Mouse (Mus musculus) neural tube, embryonic 11.5 days (tissue): ENCODE measurements around the gene Olfr157. TPM values are rescaled to one million over a fixed set of nuclear protein-coding genes. Genes with fewer than 3 reads are reported as not detected.
A peak's percentile ranks its signal among the peaks of the same experiment; 100 is the strongest.

ENCODE experiments used
- ATAC-seq: fragments of 200-750 bp; cut with Nextera tagmentation; 2 replicates; pipeline ENCODE4 v1.8.0; 2017; ENCODE audit warnings: moderate number of reproducible peaks, mild to moderate bottlenecking, moderate TSS enrichment, moderate library complexity; ENCODE audit not compliant: insufficient read depth, low FRiP score, low TSS enrichment
- DNase-seq: peaks from one replicate; pipeline ENCODE4 v3.0.0-alpha.2; 2015; ENCODE audit warnings: low spot score
- H3K27ac ChIP-seq: fragments of 300-500 bp; sonication (generic); 2 replicates; pipeline ENCODE4 v1.5.1; 2014; ENCODE audit warnings: low read depth, mild to moderate bottlenecking, low read length
- H3K27me3 ChIP-seq: fragments of 300-500 bp; sonication (generic); 2 replicates; pipeline ENCODE4 v1.6.1; 2014; ENCODE audit warnings: mild to moderate bottlenecking, low read length, mixed read lengths; ENCODE audit not compliant: control insufficient read depth, insufficient read depth
- H3K36me3 ChIP-seq: fragments of 300-500 bp; sonication (generic); 2 replicates; pipeline ENCODE4 v1.6.1; 2014; ENCODE audit warnings: mild to moderate bottlenecking, low read length, moderate library complexity, mixed read lengths; ENCODE audit not compliant: control insufficient read depth, insufficient read depth
- H3K4me1 ChIP-seq: fragments of 300-500 bp; sonication (generic); 2 replicates; pipeline ENCODE4 v1.6.1; 2014; ENCODE audit warnings: low read length, mixed read lengths; ENCODE audit not compliant: control insufficient read depth, insufficient read depth
- H3K4me2 ChIP-seq: fragments of 300-500 bp; sonication (generic); 2 replicates; pipeline ENCODE4 v1.6.1; 2014; ENCODE audit warnings: low read depth, mild to moderate bottlenecking, moderate library complexity
- H3K4me3 ChIP-seq: fragments of 300-500 bp; sonication (generic); 2 replicates; pipeline ENCODE4 v1.5.1; 2014; ENCODE audit warnings: low read depth, low read length
- H3K9ac ChIP-seq: fragments of 300-500 bp; sonication (generic); 2 replicates; pipeline ENCODE4 v1.6.1; 2014; ENCODE audit warnings: mild to moderate bottlenecking, low read length
- H3K9me3 ChIP-seq: fragments of 300-500 bp; sonication (generic); 2 replicates; pipeline ENCODE4 v1.6.1; 2016; ENCODE audit warnings: low read length; ENCODE audit not compliant: control insufficient read depth
- WGBS: fragments of 180-500 bp; shearing (Covaris S2); extraction: QIAGEN DNeasy Blood & Tissue Kit; methylation state at CpG from one replicate; pipeline ENCODE4 v1.1.7; 2014; 5-methylcytosine and 5-hydroxymethylcytosine counted together
- polyA plus RNA-seq: library from polyadenylated mRNA; unstranded; fragments of >200 nt; fragmentation: Nextera tagmentation; extraction: Ambion mirVana; gene quantifications from 2 replicates; pipeline ENCODE4 v1.2.1, GENCODE M21; 2014

Gene Olfr157
- polyA plus RNA-seq, result not detected in 2 replicates

DNA sequence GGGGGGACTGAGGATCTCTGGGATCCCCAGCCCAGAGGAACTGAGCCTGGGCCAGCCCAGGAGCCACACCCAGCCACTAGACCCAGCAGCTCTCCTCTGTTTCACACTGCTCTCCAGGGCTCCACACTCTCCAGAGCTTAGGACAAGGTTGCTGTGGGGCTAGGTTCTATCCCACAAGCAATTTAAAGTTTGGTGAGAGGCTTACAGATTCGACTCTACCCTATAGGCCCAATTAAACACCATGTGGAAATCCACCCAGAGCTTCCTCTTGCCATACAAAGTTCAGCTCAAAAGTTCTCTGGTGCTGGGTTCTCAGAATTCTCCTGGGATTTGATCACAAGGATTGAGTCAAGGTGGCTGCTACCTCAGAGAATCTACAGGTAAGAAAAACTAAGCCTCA lies at the start of gene Olfr157:
Olfr157 (minus strand) TSS at position 101 of the 400 bp plus-strand sequence.
- no peaks in the 10 kb centered on the region for H3K9me3 ChIP-seq
- WGBS, result 77% methylated on average over 1 of the region's 1 CpGs
- no peaks in the 10 kb centered on the region for H3K27me3 ChIP-seq
- no peak within 1 kb of the TSS for H3K4me2 ChIP-seq
- DNase-seq (no peak), ATAC-seq (no peak)
- H3K36me3 ChIP-seq, result no peaks in the 10 kb centered on the region
- H3K4me1 ChIP-seq, result no peaks in the 10 kb centered on the region
- no peak within 1 kb of the TSS for H3K27ac ChIP-seq
- H3K4me3 ChIP-seq, result no peak within 1 kb of the TSS
- H3K9ac ChIP-seq, result no peak within 1 kb of the TSS

DNA sequence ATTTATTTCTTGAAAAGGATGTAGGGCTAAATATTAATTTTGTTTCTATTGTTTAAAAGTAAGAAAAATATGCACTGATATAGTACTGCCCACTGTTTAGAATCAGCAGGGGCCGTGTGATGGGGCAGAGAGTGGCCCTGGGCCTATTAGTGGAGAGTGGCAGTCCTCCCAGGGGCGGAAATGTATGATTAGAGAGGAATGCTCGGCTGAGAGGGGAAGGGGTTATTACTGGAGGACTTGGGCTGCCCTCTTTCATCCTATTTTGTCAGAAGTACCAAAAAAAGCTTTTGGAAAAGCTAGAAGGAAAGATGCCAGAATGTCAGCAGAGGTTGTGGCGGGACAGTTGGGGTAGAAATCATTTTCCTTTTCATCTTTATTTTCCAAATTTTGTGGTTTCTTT lies 44.2 kb upstream of the Olfr157 start:
- DNase-seq (no peak), ATAC-seq (no peak)
- Histone ChIP-seq H3K27me3 (no peaks in the 10 kb centered on the region), H3K4me2 (no peak overlapping the region), H3K4me1 (no peaks in the 10 kb centered on the region), H3K4me3 (no peak overlapping the region), H3K27ac (no peak overlapping the region), H3K9ac (no peak overlapping the region), H3K9me3 (no peaks in the 10 kb centered on the region), H3K36me3 (no peaks in the 10 kb centered on the region)
- WGBS, result 41% methylated on average over 4 of the region's 4 CpGs

DNA sequence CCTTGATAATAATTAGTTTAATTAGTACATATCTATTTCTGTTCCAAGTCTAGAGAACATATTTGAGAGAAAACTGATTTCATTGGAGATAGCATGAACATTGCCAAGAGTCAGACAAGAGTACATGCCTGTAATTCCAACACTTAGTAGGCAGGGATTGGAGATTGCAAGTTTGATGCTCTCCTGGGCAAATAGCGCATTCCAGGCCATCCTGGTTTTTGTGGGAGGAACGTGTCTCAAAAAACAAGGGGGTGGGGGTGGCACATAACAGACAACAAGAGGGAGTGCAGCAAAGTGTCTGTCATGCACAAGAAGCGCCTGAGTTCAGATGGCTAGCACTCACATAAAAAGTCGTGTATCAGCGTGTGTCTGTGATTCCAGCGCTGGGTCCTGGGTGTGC lies 39.6 kb upstream of the Olfr157 start:
- WGBS, result 85% methylated on average over 6 of the region's 6 CpGs
- no peaks in the 10 kb centered on the region for H3K4me1 ChIP-seq

DNA sequence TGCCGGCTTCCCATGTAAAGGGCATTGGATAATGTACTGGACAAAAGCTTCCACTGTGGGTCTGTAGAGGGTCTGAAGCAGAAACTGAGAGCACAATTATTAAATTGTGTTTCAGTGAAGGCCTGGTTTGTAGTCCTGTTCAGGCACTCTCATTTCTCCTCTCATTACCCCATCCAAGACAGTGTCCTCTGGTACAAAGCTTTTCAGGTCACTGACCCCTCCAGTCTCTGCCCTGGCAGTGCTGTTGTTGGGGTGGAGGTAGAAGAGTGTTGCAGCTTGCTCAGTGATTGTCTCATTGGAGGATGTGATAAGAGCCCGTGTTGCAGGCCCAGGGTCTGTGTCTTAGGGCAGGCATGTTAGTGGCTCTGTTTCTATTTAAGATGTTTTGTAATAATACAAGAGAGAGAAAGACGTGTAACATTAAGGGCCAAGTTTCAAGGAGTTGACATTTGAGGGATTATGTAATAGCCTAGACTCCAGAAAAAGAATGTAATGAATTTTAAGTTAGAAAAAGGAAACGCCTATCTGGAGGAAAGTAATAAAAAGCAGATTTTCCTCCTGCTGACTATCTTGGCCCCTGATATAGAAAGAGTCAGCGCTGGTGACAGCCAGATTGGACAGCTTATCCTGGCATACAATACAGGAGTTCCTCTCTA lies 38.2 kb upstream of the Olfr157 start:
- H3K9ac ChIP-seq, result no peak overlapping the region
- no peaks in the 10 kb centered on the region for H3K9me3 ChIP-seq
- no peak overlapping the region for H3K4me2 ChIP-seq
- 68% methylated on average over 5 of the region's 5 CpGs for WGBS
- DNase-seq, result no peak
- no peaks in the 10 kb centered on the region for H3K27me3 ChIP-seq
- H3K27ac ChIP-seq, result no peak overlapping the region
- no peaks in the 10 kb centered on the region for H3K36me3 ChIP-seq
- no peak overlapping the region for H3K4me3 ChIP-seq
- no peak for ATAC-seq
- H3K4me1 ChIP-seq, result no peaks in the 10 kb centered on the region

More for the DNA sequence above, 39.6 kb upstream of the Olfr157 start:
- no peak overlapping the region for H3K4me3 ChIP-seq
- no peaks in the 10 kb centered on the region for H3K9me3 ChIP-seq
- DNase-seq, result no peak
- ATAC-seq, result no peak
- H3K36me3 ChIP-seq, result no peaks in the 10 kb centered on the region
- no peak overlapping the region for H3K27ac ChIP-seq
- H3K27me3 ChIP-seq, result no peaks in the 10 kb centered on the region
- H3K4me2 ChIP-seq, result no peak overlapping the region
- H3K9ac ChIP-seq, result no peak overlapping the region

DNA sequence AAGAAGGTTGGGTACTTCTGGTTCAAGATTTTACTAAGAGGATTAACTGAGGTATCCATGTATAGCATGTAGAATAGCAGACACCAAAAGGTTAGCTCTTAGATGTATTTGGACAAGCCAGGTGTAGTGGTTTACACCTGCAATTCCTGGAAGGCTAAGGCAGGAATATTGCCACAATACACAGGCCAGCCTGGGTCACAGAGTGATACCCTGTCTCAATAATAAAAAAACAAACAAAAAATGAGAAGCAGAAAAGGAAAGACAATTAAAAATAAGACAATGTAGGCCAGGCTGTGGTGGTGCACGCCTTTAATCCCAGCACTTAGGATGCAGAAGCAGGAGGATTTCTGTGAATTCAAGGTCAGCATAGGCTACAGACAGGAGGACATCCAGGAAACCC lies 37.2 kb upstream of the Olfr157 start:
- H3K27ac ChIP-seq, result no peak overlapping the region
- H3K36me3 ChIP-seq, result no peaks in the 10 kb centered on the region
- H3K4me1 ChIP-seq, result no peaks in the 10 kb centered on the region
- no peak overlapping the region for H3K4me3 ChIP-seq
- H3K9me3 ChIP-seq, result no peaks in the 10 kb centered on the region
- no peak overlapping the region for H3K9ac ChIP-seq
- ATAC-seq, result no peak
- H3K4me2 ChIP-seq, result no peak overlapping the region
- H3K27me3 ChIP-seq, result no peaks in the 10 kb centered on the region
- DNase-seq, result no peak
- WGBS, result 95% methylated on average over 1 of the region's 1 CpGs

DNA sequence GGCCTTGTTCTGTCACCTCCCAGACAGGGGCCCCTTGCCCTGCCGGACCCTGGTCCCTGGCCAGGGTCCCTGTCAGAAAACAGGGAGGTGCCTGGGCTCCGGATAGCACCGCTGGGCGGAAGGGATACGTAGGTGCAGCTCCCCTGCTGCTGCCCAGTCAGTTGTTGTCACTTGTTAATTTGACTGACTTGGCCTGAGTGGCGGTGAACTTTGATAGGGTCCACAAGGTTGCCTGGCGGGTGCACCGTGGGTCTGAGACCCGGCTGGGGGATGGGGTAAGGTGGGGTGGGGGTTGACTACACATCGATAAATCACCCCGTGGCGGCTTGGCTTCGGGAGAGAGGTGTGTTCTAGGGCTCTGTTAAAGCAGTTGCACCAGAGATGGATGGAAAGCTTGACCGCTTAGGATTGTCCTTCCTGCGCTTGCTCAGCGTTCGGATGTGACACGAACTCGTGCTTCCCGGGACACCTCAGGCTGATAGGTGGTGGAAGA lies 36.0 kb upstream of the Olfr157 start:
- DNase-seq, result no peak
- Histone ChIP-seq H3K27ac (peak overlapping the region; percentile 24; the same call in 1 of the 2 replicates), H3K4me1 (no peaks in the 10 kb centered on the region), H3K4me2 (peak overlapping the region; percentile 69), H3K9me3 (no peaks in the 10 kb centered on the region), H3K27me3 (no peaks in the 10 kb centered on the region), H3K36me3 (no peaks in the 10 kb centered on the region), H3K4me3 (peak overlapping the region; percentile 78), H3K9ac (peak overlapping the region; percentile 77)
- peak; percentile 62; the same call in 1 of the 2 replicates for ATAC-seq
- WGBS, result under 1% methylated on average over 20 of the region's 20 CpGs

DNA sequence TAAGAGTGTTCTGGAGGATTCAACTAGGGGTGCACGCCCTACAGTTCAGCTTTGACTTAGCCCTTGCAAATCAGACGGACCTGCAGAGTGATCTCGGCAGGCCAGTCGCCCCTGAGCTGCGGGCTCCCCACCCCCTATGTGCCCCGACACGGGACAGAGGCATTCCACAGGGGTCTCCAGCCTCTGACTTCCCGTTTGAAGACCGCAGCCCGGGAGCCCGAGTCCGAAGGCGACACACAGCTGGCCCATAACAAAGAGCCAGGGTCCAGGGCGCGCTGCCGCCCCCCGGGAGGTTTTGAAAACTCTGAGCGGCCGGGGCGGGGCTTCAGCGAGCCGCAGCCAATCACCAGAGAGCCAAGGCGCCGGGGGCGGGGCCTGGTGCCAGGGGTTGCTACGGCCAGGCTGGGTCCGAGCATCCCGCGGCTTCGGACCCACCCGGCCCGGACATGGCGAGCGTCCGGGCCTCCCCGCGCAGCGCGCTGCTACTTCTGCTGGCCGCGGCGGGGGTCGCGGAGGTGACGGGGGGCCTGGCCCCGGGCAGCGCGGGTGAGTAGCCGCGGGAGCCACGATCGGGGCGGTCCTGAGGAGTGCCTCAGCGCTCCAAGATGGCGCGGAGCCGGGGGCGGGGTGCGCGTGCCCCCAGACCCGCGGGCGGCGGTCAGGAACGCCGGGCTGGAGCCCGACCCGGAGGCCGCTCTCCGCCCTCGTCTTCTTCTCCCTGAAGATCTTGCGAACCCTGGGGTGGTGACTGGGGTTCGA lies 35.3 kb upstream of the Olfr157 start, which contains the start of gene Reck:
Reck (plus strand) TSS at position 371 of the 759 bp plus-strand sequence.
- Histone ChIP-seq H3K27me3 (no peaks in the 10 kb centered on the region), H3K4me1 (no peaks in the 10 kb centered on the region), H3K36me3 (no peaks in the 10 kb centered on the region), H3K9me3 (no peaks in the 10 kb centered on the region), H3K27ac (peak within 1 kb of the TSS; percentile 60; the same call in 1 of the 2 replicates), H3K9ac (peak within 1 kb of the TSS; percentile 77), H3K4me2 (peak within 1 kb of the TSS; percentile 69), H3K4me3 (peak within 1 kb of the TSS; percentile 78)
- WGBS, result under 1% methylated on average over 52 of the region's 73 CpGs
- DNase-seq, result peak; percentile 96
- peak; percentile 95 for ATAC-seq

DNA sequence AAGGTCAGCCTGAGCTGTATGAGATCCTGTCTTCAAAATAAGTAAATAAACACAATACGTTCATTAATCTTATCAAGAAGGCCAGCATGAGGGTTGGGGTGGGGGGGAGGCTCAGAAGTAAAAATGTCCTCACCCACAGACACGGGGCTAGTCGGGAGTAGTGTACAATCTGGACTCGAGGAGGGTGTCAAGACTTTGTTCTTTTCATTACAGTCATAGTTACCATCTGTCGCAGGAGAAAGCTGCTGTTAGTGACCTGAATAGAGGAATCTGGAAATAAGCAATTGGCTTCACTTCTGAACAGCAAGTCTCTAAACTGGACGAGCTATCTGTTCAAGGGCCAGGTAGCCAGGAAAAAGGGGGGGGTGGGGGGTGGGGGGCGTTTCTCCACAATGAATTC lies 34.5 kb upstream of the Olfr157 start:
- WGBS, result 47% methylated on average over 7 of the region's 7 CpGs
- no peaks in the 10 kb centered on the region for H3K27me3 ChIP-seq
- H3K9ac ChIP-seq, result peak overlapping the region; percentile 77; the same call in 1 of the 2 replicates
- H3K9me3 ChIP-seq, result no peaks in the 10 kb centered on the region
- DNase-seq, result no peak
- no peak overlapping the region for H3K27ac ChIP-seq
- H3K4me1 ChIP-seq, result no peaks in the 10 kb centered on the region
- no peaks in the 10 kb centered on the region for H3K36me3 ChIP-seq
- H3K4me2 ChIP-seq, result peak overlapping the region; percentile 69; the same call in 1 of the 2 replicates
- no peak for ATAC-seq
- no peak overlapping the region for H3K4me3 ChIP-seq
